Mouse (Mus musculus): Measurements from ENCODE around the gene Zbtb2. TPM values are rescaled to one million over a fixed set of nuclear protein-coding genes. Genes with fewer than 3 reads are reported as not detected.

The Zbtb2 gene
- polyA plus RNA-seq, 2 experiments = 3.0 to 3.1 TPM

- 59% methylated on average over 19 of the region's 19 CpGs for WGBS (ENCODE audit: insufficient replicate concordance)
- TF ChIP-seq CTCF (IDR thresholded peaks at IDR 0.05; ENCODE audit: low read depth) (no peak), EP300 (IDR thresholded peaks at IDR 0.05; ENCODE audit: low read depth) (no peak)
Observed at GRCm38 (mm10) chr10:4355882-4356451, 31.9 kb downstream of the Zbtb2 start.

GRCm38 (mm10) chr10:4354371-4355260 lies 33.3 kb downstream of the Zbtb2 start:
- no peaks in the 10 kb centered on the region for H3K4me1 ChIP-seq (replicated peaks; ENCODE audit: control insufficient read depth in 2 of 2, insufficient read depth in 2 of 2, low read length in 1 of 2)
- ATAC-seq (ENCODE audit: insufficient read depth) = no peak

More at GRCm38 (mm10) chr10:4355882-4356451, 31.9 kb downstream of the Zbtb2 start:
- Histone ChIP-seq H3K27me3 (ENCODE audit: control insufficient read depth, insufficient read depth, low read length) (no peaks in the 10 kb centered on the region), H3K27ac (no peak overlapping the region), H3K4me2 (ENCODE audit: low read depth) (no peak overlapping the region), H3K9ac (replicated peaks) (no peak overlapping the region), H3K4me1 (replicated peaks; ENCODE audit: control insufficient read depth in 2 of 2, insufficient read depth in 2 of 2, low read length in 1 of 2) (no peaks in the 10 kb centered on the region), H3K36me3 (replicated peaks; ENCODE audit: control insufficient read depth, insufficient read depth, low read depth) (no peaks in the 10 kb centered on the region), H3K9me3 (ENCODE audit: control insufficient read depth, low read length) (no peaks in the 10 kb centered on the region), H3K4me3 (ENCODE audit: insufficient read depth in 1 of 2, low read depth in 2 of 2, low read length in 2 of 2) (no peak overlapping the region)
- ATAC-seq (ENCODE audit: insufficient read depth) (no peak), DNase-seq (ENCODE audit: low read depth in 3 of 3, low spot score in 3 of 3) (no peak)

DNA sequence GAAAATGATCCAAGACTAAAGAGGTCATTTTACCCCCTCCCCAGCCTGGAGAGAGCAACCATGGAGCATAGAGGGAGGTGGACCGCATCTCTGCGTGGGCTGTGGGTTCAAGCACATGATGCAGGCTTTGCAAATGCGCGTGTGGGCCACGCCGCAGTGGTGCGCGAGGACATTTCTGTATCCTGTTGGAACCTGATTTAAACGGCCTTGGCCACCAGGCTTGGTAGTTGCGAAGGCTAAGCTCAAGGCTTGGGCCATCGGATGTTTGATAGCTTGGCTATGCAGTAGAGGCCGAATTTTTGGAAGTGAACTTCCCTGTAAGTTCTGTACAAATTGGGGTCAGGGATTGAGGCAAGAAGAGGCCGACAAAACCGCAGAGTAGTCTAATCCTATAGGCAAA lies 40.3 kb downstream of the Zbtb2 start:
- no peak overlapping the region for H3K9ac ChIP-seq (replicated peaks)
- H3K4me1 ChIP-seq (replicated peaks; ENCODE audit: control insufficient read depth in 2 of 2, insufficient read depth in 2 of 2, low read length in 1 of 2) = no peaks in the 10 kb centered on the region; a peak in 1 of 4 replicates
- H3K9me3 ChIP-seq (ENCODE audit: control insufficient read depth, low read length) = no peaks in the 10 kb centered on the region
- no peak for TF ChIP-seq CTCF (IDR thresholded peaks at IDR 0.05; ENCODE audit: low read depth)
- TF ChIP-seq EP300 (IDR thresholded peaks at IDR 0.05; ENCODE audit: low read depth) = no peak
- no peak overlapping the region for H3K27ac ChIP-seq
- WGBS (ENCODE audit: insufficient replicate concordance) = 80% methylated on average over 14 of the region's 14 CpGs
- H3K4me3 ChIP-seq (ENCODE audit: insufficient read depth in 1 of 2, low read depth in 2 of 2, low read length in 2 of 2) = no peak overlapping the region
- no peaks in the 10 kb centered on the region for H3K27me3 ChIP-seq (ENCODE audit: control insufficient read depth, insufficient read depth, low read length)
- no peak overlapping the region for H3K4me2 ChIP-seq (ENCODE audit: low read depth)
- H3K36me3 ChIP-seq (replicated peaks; ENCODE audit: control insufficient read depth, insufficient read depth, low read depth) = no peaks in the 10 kb centered on the region
- DNase-seq (ENCODE audit: low read depth in 3 of 3, low spot score in 3 of 3) (no peak), ATAC-seq (ENCODE audit: insufficient read depth) (no peak)

More at GRCm38 (mm10) chr10:4354371-4355260, 33.3 kb downstream of the Zbtb2 start:
- no peaks in the 10 kb centered on the region for H3K36me3 ChIP-seq (replicated peaks; ENCODE audit: control insufficient read depth, insufficient read depth, low read depth)
- H3K4me3 ChIP-seq (ENCODE audit: insufficient read depth in 1 of 2, low read depth in 2 of 2, low read length in 2 of 2) = no peak overlapping the region
- no peaks in the 10 kb centered on the region for H3K27me3 ChIP-seq (ENCODE audit: control insufficient read depth, insufficient read depth, low read length)
- H3K4me2 ChIP-seq (ENCODE audit: low read depth) = no peak overlapping the region
- WGBS (ENCODE audit: insufficient replicate concordance) = 76% methylated on average over 38 of the region's 38 CpGs
- no peak overlapping the region for H3K9ac ChIP-seq (replicated peaks)
- no peak for DNase-seq (ENCODE audit: low read depth in 3 of 3, low spot score in 3 of 3)
- no peaks in the 10 kb centered on the region for H3K9me3 ChIP-seq (ENCODE audit: control insufficient read depth, low read length)
- H3K27ac ChIP-seq = no peak overlapping the region
- TF ChIP-seq EP300 (IDR thresholded peaks at IDR 0.05; ENCODE audit: low read depth) = no peak
- no peak for TF ChIP-seq CTCF (IDR thresholded peaks at IDR 0.05; ENCODE audit: low read depth)

- no peaks in the 10 kb centered on the region for H3K36me3 ChIP-seq (replicated peaks; ENCODE audit: control insufficient read depth, insufficient read depth, low read depth)
- H3K9me3 ChIP-seq (ENCODE audit: control insufficient read depth, low read length) = no peaks in the 10 kb centered on the region
- no peak for TF ChIP-seq CTCF (IDR thresholded peaks at IDR 0.05; ENCODE audit: low read depth)
- no peak for TF ChIP-seq EP300 (IDR thresholded peaks at IDR 0.05; ENCODE audit: low read depth)
- peak overlapping the region; percentile 52 for H3K4me2 ChIP-seq (ENCODE audit: low read depth)
- 47% methylated on average over 4 of the region's 4 CpGs for WGBS (ENCODE audit: insufficient replicate concordance)
- ATAC-seq (ENCODE audit: insufficient read depth) = peak; percentile 15; the same call in 1 of the 2 replicates
- DNase-seq (ENCODE audit: low read depth in 3 of 3, low spot score in 3 of 3) = no peak
- H3K4me1 ChIP-seq (replicated peaks; ENCODE audit: control insufficient read depth in 2 of 2, insufficient read depth in 2 of 2, low read length in 1 of 2) = no peaks in the 10 kb centered on the region; a peak in 1 of 4 replicates
- no peak overlapping the region; a peak in 1 of 4 replicates for H3K4me3 ChIP-seq (ENCODE audit: insufficient read depth in 1 of 2, low read depth in 2 of 2, low read length in 2 of 2)
- no peak overlapping the region for H3K27ac ChIP-seq
- no peaks in the 10 kb centered on the region for H3K27me3 ChIP-seq (ENCODE audit: control insufficient read depth, insufficient read depth, low read length)
- no peak overlapping the region; the same call in 1 of the 2 replicates for H3K9ac ChIP-seq (replicated peaks)
Observed at GRCm38 (mm10) chr10:4347136-4347492, 40.8 kb downstream of the Zbtb2 start.
